In the genomic region with DNA sequence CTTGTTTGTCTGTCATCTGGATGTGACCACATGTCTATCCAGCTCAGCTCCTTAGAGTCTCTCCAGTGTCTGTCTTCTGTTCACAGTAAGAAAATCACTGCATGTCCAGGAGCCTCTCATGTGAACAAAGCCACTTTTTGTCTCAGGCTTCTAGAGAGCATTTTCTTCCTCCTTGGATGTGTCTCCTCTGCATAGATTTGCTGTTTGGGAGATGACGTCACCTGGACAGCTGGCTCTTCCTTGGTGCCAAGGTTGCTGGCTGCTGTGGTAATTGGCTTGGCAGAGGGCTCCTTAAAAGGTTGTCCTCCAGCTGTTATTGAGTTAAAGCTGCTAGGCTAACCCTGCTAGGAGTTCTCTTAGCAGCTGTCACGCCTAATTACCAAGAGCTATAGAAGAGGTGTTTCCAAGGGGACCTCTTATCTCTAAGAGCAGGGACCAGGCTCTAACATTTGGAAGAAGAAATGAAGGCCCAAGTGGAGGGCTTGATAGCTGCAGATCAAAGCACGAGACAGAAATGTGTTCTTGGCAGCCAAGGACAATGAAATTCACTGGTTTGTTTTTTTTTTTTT, we compare ENCODE assay signal across 8 mouse cellular contexts. TPM values are rescaled to one million over a fixed set of nuclear protein-coding genes. Genes with fewer than 3 reads are reported as not detected.
DNase-seq lines count a peak whose midpoint lies in the region; ATAC-seq lines count a peak whose summit lies in the region.

No protein-coding gene starts in this region.

- no peak overlapping the region for H3K4me3 ChIP-seq in forebrain, embryonic 11.5 days (ENCODE audit: low read depth, low read length)
- no peak overlapping the region for H3K4me3 ChIP-seq in forebrain, embryonic 10.5 days
- H3K4me3 ChIP-seq in brown adipose tissue, adult 24 weeks (ENCODE audit: insufficient read depth, low read depth, low read length): no peak overlapping the region
- no peak overlapping the region for H3K4me3 ChIP-seq in intestine, embryonic 16.5 days (ENCODE audit: low read length)
- no peak overlapping the region for H3K4me3 ChIP-seq in liver, embryonic 15.5 days (replicated peaks)
- no peak overlapping the region for H3K4me3 ChIP-seq in neural tube, embryonic 15.5 days (replicated peaks)

- H3K4me1 ChIP-seq in forebrain, embryonic 11.5 days (replicated peaks; ENCODE audit: control insufficient read depth, insufficient read depth, low read length): no peaks in the 10 kb centered on the region; the same call in 1 of the 2 replicates
- peaks cover 6% of the 10 kb centered on the region for H3K4me1 ChIP-seq in forebrain, embryonic 10.5 days
- H3K4me1 ChIP-seq in brown adipose tissue, adult 24 weeks (ENCODE audit: control insufficient read depth, insufficient read depth, insufficient read length, low read length): peaks cover 6% of the 10 kb centered on the region
- no peaks in the 10 kb centered on the region for H3K4me1 ChIP-seq in intestine, embryonic 16.5 days (ENCODE audit: control insufficient read depth, insufficient read depth, low read length)
- H3K4me1 ChIP-seq in liver, embryonic 15.5 days (replicated peaks): peaks cover 45% of the 10 kb centered on the region
- H3K4me1 ChIP-seq in neural tube, embryonic 15.5 days: peaks cover 6% of the 10 kb centered on the region; the same call in 1 of the 2 replicates

- no peaks in the 10 kb centered on the region for H3K9me3 ChIP-seq in forebrain, embryonic 11.5 days (ENCODE audit: control insufficient read depth, low read length)
- H3K9me3 ChIP-seq in forebrain, embryonic 10.5 days: no peaks in the 10 kb centered on the region
- H3K9me3 ChIP-seq in intestine, embryonic 16.5 days (ENCODE audit: control insufficient read depth, low read length): no peaks in the 10 kb centered on the region
- H3K9me3 ChIP-seq in liver, embryonic 15.5 days (replicated peaks): no peaks in the 10 kb centered on the region
- no peaks in the 10 kb centered on the region for H3K9me3 ChIP-seq in neural tube, embryonic 15.5 days (replicated peaks)

- H3K4me2 ChIP-seq in forebrain, embryonic 11.5 days (ENCODE audit: low read depth, low read length, severe bottlenecking): no peak overlapping the region
- H3K4me2 ChIP-seq in intestine, embryonic 16.5 days (ENCODE audit: low read depth, low read length): no peak overlapping the region
- peak overlapping the region; percentile 50 for H3K4me2 ChIP-seq in liver, embryonic 15.5 days
- H3K4me2 ChIP-seq in neural tube, embryonic 15.5 days: no peak overlapping the region

- no peak overlapping the region for H3K9ac ChIP-seq in forebrain, embryonic 11.5 days (ENCODE audit: low read length)
- H3K9ac ChIP-seq in intestine, embryonic 16.5 days (ENCODE audit: low read depth, low read length): no peak overlapping the region
- peak overlapping the region; percentile 17 for H3K9ac ChIP-seq in liver, embryonic 15.5 days
- no peak overlapping the region for H3K9ac ChIP-seq in neural tube, embryonic 15.5 days (replicated peaks)

- no peak overlapping the region for H3K27ac ChIP-seq in forebrain, embryonic 11.5 days (ENCODE audit: low read depth, low read length)
- H3K27ac ChIP-seq in forebrain, embryonic 10.5 days: no peak overlapping the region
- H3K27ac ChIP-seq in brown adipose tissue, adult 24 weeks (replicated peaks; ENCODE audit: low read depth, low read length): peak overlapping the region; percentile 54; the same call in 1 of the 2 replicates
- H3K27ac ChIP-seq in intestine, embryonic 16.5 days (ENCODE audit: low read length): no peak overlapping the region
- H3K27ac ChIP-seq in liver, embryonic 15.5 days (replicated peaks): peak overlapping the region; percentile 77
- H3K27ac ChIP-seq in neural tube, embryonic 15.5 days (replicated peaks): peak overlapping the region; percentile 62

- ATAC-seq in forebrain, embryonic 11.5 days (replicated peaks; ENCODE audit: low FRiP score): peak; percentile 56; the same call in 1 of the 2 replicates
- ATAC-seq in intestine, embryonic 16.5 days: peak; percentile 63
- ATAC-seq in liver, embryonic 15.5 days (ENCODE audit: insufficient read depth): peak; percentile 85
- ATAC-seq in neural tube, embryonic 15.5 days (ENCODE audit: low FRiP score): peak; percentile 66; the same call in 1 of the 2 replicates
- ATAC-seq in CD4-positive, CD25-positive, alpha-beta regulatory T cell, adult 4 months: no peak

- WGBS in forebrain, embryonic 11.5 days: 49% methylated on average over 3 of the region's 3 CpGs
- 56% methylated on average over 3 of the region's 3 CpGs for WGBS in forebrain, embryonic 10.5 days
- 44% methylated on average over 3 of the region's 3 CpGs for WGBS in intestine, embryonic 16.5 days
- WGBS in liver, embryonic 15.5 days (ENCODE audit: insufficient replicate concordance): 34% methylated on average over 3 of the region's 3 CpGs
- WGBS in neural tube, embryonic 15.5 days: 35% methylated on average over 3 of the region's 3 CpGs

- H3K27me3 ChIP-seq in forebrain, embryonic 11.5 days (ENCODE audit: control insufficient read depth, insufficient read depth, low read length): no peaks in the 10 kb centered on the region
- H3K27me3 ChIP-seq in forebrain, embryonic 10.5 days (ENCODE audit: poor library complexity, severe bottlenecking): no peaks in the 10 kb centered on the region
- H3K27me3 ChIP-seq in intestine, embryonic 16.5 days (replicated peaks; ENCODE audit: control insufficient read depth, insufficient read depth, low read length): no peaks in the 10 kb centered on the region
- H3K27me3 ChIP-seq in liver, embryonic 15.5 days: no peaks in the 10 kb centered on the region
- no peaks in the 10 kb centered on the region for H3K27me3 ChIP-seq in neural tube, embryonic 15.5 days (replicated peaks)

- no peak for DNase-seq in forebrain, embryonic 11.5 days (ENCODE audit: low spot score)
- DNase-seq in forebrain, embryonic 10.5 days (ENCODE audit: extremely low spot score, low spot score): no peak
- peak; percentile 74 for DNase-seq in gastrocnemius, postnatal 25 days

- H3K36me3 ChIP-seq in forebrain, embryonic 11.5 days (ENCODE audit: control insufficient read depth, insufficient read depth, low read length): no peaks in the 10 kb centered on the region
- H3K36me3 ChIP-seq in forebrain, embryonic 10.5 days (replicated peaks): no peaks in the 10 kb centered on the region
- no peaks in the 10 kb centered on the region for H3K36me3 ChIP-seq in intestine, embryonic 16.5 days (ENCODE audit: control insufficient read depth, insufficient read depth, low read length)
- no peaks in the 10 kb centered on the region for H3K36me3 ChIP-seq in liver, embryonic 15.5 days (replicated peaks)
- H3K36me3 ChIP-seq in neural tube, embryonic 15.5 days: no peaks in the 10 kb centered on the region

RNA-seq across cellular contexts. Expression of a gene that starts 29.7 kb away (rescaled TPM):
- 5.9 and 6.1 TPM in 2 replicates for polyA plus RNA-seq in forebrain, embryonic 11.5 days (2014; fragmentation: Nextera tagmentation; extraction: Ambion mirVana)
- polyA plus RNA-seq in forebrain, embryonic 10.5 days (2016; fragmentation: Nextera tagmentation; extraction: Ambion mirVana): 2.1 and 2.8 TPM in 2 replicates
- polyA plus RNA-seq in brown adipose tissue, adult 24 weeks (2012; ENCODE audit: insufficient read depth, insufficient read length, missing spikeins): 33.2 and 52.3 TPM in 2 replicates
- 10 to 100 TPM; 53.0 to 66.7 TPM for total RNA-seq in gastrocnemius, postnatal 25 days (2021)
- polyA plus RNA-seq in intestine, embryonic 16.5 days (2015; fragmentation: Nextera tagmentation; extraction: Ambion mirVana): 3.9 and 4.1 TPM in 2 replicates
- polyA plus RNA-seq in liver, embryonic 15.5 days (2015; fragmentation: Nextera tagmentation; extraction: Ambion mirVana): 4.2 and 5.5 TPM in 2 replicates
- polyA plus RNA-seq in neural tube, embryonic 15.5 days (2015; fragmentation: Nextera tagmentation; extraction: Ambion mirVana): 5.5 and 6.0 TPM in 2 replicates
- polyA plus RNA-seq in CD4-positive, CD25-positive, alpha-beta regulatory T cell, adult 4 months (2017; shearing (Covaris generic)): 10 to 100 TPM; 18.7 to 31.5 TPM

RNA-seq across cellular contexts. Expression of a gene that starts 57.1 kb away (rescaled TPM):
- 0.47 and 0.49 TPM in 2 replicates for polyA plus RNA-seq in forebrain, embryonic 11.5 days (2014; fragmentation: Nextera tagmentation; extraction: Ambion mirVana)
- polyA plus RNA-seq in forebrain, embryonic 10.5 days (2016; fragmentation: Nextera tagmentation; extraction: Ambion mirVana): 0.25 and 0.26 TPM in 2 replicates
- 0.46 TPM in 1 of 2 replicates, not detected in the other for polyA plus RNA-seq in brown adipose tissue, adult 24 weeks (2012; ENCODE audit: insufficient read depth, insufficient read length, missing spikeins)
- not detected for total RNA-seq in gastrocnemius, postnatal 25 days (2021)
- polyA plus RNA-seq in intestine, embryonic 16.5 days (2015; fragmentation: Nextera tagmentation; extraction: Ambion mirVana): 0.16 TPM in 2 replicates
- polyA plus RNA-seq in liver, embryonic 15.5 days (2015; fragmentation: Nextera tagmentation; extraction: Ambion mirVana): 0.05 and 0.13 TPM in 2 replicates
- 0.44 and 0.46 TPM in 2 replicates for polyA plus RNA-seq in neural tube, embryonic 15.5 days (2015; fragmentation: Nextera tagmentation; extraction: Ambion mirVana)
- polyA plus RNA-seq in CD4-positive, CD25-positive, alpha-beta regulatory T cell, adult 4 months (2017; shearing (Covaris generic)): 1 to 10 TPM in 1 of 2 experiments, under 1 TPM in 1; 0.60 to 1.2 TPM

Comparison
In these comparisons a context has a peak if more than half of its experiments do, and no peak if none do; other contexts are left out.
1. H3K27ac ChIP-seq: peak in brown adipose tissue, adult 24 weeks (single experiment), liver, embryonic 15.5 days (single experiment) and neural tube, embryonic 15.5 days (single experiment); none in forebrain, embryonic 11.5 days (single experiment), forebrain, embryonic 10.5 days (single experiment) and intestine, embryonic 16.5 days (single experiment).